ENCODE assay signal across 8 mouse cellular contexts in the genomic region with DNA sequence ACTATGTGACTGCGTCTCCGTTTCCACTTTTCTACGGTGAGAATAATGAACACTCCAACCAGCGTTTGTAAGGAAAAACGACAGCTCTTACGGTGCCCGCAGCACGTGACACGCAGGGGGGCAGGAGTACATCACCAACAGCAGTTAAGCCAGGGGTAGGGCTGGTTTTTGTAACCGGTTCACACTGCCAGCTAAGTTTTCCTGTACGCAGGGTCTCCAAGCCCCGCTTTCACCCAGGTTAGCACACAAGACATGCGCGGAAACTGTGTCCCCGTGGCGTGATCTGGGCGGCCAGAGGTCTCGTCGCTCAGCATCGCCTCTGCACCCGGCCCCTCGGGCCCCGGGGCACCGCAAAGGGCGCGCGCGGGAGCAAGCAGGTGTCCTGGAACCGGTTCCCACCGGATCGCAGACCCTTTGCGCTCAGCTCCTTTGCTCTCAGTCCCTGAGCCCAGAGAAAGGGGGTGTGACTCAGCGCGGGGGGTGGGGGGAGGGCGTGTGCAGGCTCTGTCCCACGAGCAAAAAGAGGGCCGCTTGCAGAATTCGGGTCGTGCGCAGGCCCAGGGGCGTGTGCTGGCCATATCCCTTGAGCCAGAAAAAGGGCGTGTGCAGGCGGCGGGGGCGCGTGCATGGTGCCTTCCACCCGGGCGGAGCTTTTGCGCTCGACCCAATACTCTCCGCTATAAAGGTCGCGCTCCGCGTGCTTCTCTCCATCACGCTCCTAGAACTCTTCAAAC. TPM values are rescaled to one million over a fixed set of nuclear protein-coding genes. Genes with fewer than 3 reads are reported as not detected.
A peak's percentile ranks its signal among the peaks of the same experiment; 100 is the strongest.
DNase-seq lines count a peak whose midpoint lies in the region; ATAC-seq and TF ChIP-seq lines count a peak whose summit lies in the region.

A gene (plus strand): TSS at position 590 of the 734 bp plus-strand sequence.

- peak; percentile 42 for DNase-seq in CD4-positive helper T cell, adult 2 months (ENCODE audit: low read depth, low spot score)
- DNase-seq in adrenal gland, postnatal 25 days: peak; percentile 79
- DNase-seq in embryonic facial prominence, embryonic 14.5 days (ENCODE audit: low spot score): peak; percentile 58
- DNase-seq in heart, adult 9 months (ENCODE audit: low spot score in 2 of 2): peak; percentile 66 to 72
- DNase-seq in kidney, adult 9 months: peak; percentile 76
- DNase-seq in liver, adult 2 months (ENCODE audit: extremely low read depth, low read depth, low spot score): peak; percentile 14

- H3K27ac ChIP-seq in embryonic facial prominence, embryonic 14.5 days (replicated peaks; ENCODE audit: low read depth, low read length): no peak within 1 kb of the TSS
- H3K27ac ChIP-seq in liver, adult 2 months (replicated peaks; ENCODE audit: insufficient read depth, low read depth, low read length): peak within 1 kb of the TSS; percentile 62
- H3K27ac ChIP-seq in testis, adult 2 months (ENCODE audit: control insufficient read depth, insufficient read depth, low read depth, low read length): peak within 1 kb of the TSS; percentile 99

- peak within 1 kb of the TSS; percentile 47 for H3K4me3 ChIP-seq in embryonic facial prominence, embryonic 14.5 days (ENCODE audit: low read depth, low read length)
- H3K4me3 ChIP-seq in liver, adult 2 months (ENCODE audit: insufficient read depth, low read depth, low read length): peak within 1 kb of the TSS; percentile 61
- H3K4me3 ChIP-seq in testis, adult 2 months (ENCODE audit: control insufficient read depth, low read depth, low read length): peak within 1 kb of the TSS; percentile 90

- ATAC-seq in embryonic facial prominence, embryonic 14.5 days (ENCODE audit: low read depth): peak; percentile 81
- peak; percentile 32; the same call in 1 of the 2 replicates for ATAC-seq in monocyte, adult 5-6 weeks (replicated peaks; ENCODE audit: insufficient number of reproducible peaks, low FRiP score, low TSS enrichment, poor library complexity, severe bottlenecking)

- H3K9me3 ChIP-seq in embryonic facial prominence, embryonic 14.5 days (ENCODE audit: control insufficient read depth, low read length): no peaks in the 10 kb centered on the region

- H3K4me1 ChIP-seq in embryonic facial prominence, embryonic 14.5 days (ENCODE audit: control insufficient read depth, insufficient read depth, low read length): no peaks in the 10 kb centered on the region; the same call in 1 of the 2 replicates
- H3K4me1 ChIP-seq in liver, adult 2 months (ENCODE audit: control insufficient read depth, insufficient read depth, low read length): peaks cover 12% of the 10 kb centered on the region
- H3K4me1 ChIP-seq in testis, adult 2 months (ENCODE audit: control insufficient read depth, insufficient read depth, low read length): peaks cover 17% of the 10 kb centered on the region

- H3K4me2 ChIP-seq in embryonic facial prominence, embryonic 14.5 days (ENCODE audit: low read depth, low read length): peak within 1 kb of the TSS; percentile 91

- TF ChIP-seq POLR2A in liver, adult 2 months (IDR thresholded peaks at IDR 0.05; ENCODE audit: extremely low read depth, insufficient read depth, low read length): no peak
- TF ChIP-seq POLR2A in testis, adult 2 months (IDR thresholded peaks at IDR 0.05; ENCODE audit: control insufficient read depth, low read depth, low read length): 0 out of 2 replicates have a peak, but pooled peaks have one; percentile 87

- no peaks in the 10 kb centered on the region for H3K36me3 ChIP-seq in embryonic facial prominence, embryonic 14.5 days (ENCODE audit: control insufficient read depth, insufficient read depth, low read length)
- H3K36me3 ChIP-seq in liver, adult 2 months (ENCODE audit: control insufficient read depth, insufficient read depth, low read length): no peaks in the 10 kb centered on the region
- no peaks in the 10 kb centered on the region for H3K36me3 ChIP-seq in testis, adult 2 months (ENCODE audit: control insufficient read depth, insufficient read depth, low read length)

- TF ChIP-seq CTCF in liver, adult 2 months (IDR thresholded peaks at IDR 0.05; ENCODE audit: low read depth, low read length): no peak
- no peak for TF ChIP-seq CTCF in testis, adult 2 months (IDR thresholded peaks at IDR 0.05; ENCODE audit: control insufficient read depth, insufficient read depth, insufficient replicate concordance, low read depth, low read length)

- 3% methylated on average over 25 of the region's 56 CpGs for WGBS in embryonic facial prominence, embryonic 14.5 days
- under 1% methylated on average over 56 of the region's 56 CpGs for WGBS in liver, adult 2 months

- H3K27me3 ChIP-seq in embryonic facial prominence, embryonic 14.5 days (replicated peaks; ENCODE audit: control insufficient read depth, insufficient read depth, low read length): peaks cover 64% of the 10 kb centered on the region
- H3K27me3 ChIP-seq in liver, adult 2 months (ENCODE audit: control insufficient read depth, insufficient read depth, low read length): no peaks in the 10 kb centered on the region
- no peaks in the 10 kb centered on the region for H3K27me3 ChIP-seq in testis, adult 2 months (ENCODE audit: control insufficient read depth, insufficient read depth, low read length)

- peak within 1 kb of the TSS; percentile 41; the same call in 1 of the 2 replicates for H3K9ac ChIP-seq in embryonic facial prominence, embryonic 14.5 days (ENCODE audit: low read depth, low read length)
- H3K9ac ChIP-seq in liver, adult 2 months (ENCODE audit: low read depth, low read length): peak within 1 kb of the TSS; percentile 77

- no peaks in the 10 kb centered on the region for H3K79me2 ChIP-seq in liver, adult 2 months (ENCODE audit: control insufficient read depth, insufficient read depth, low read length)

RNA-seq across cellular contexts. Expression of the gene that starts here (rescaled TPM):
- 81.5 and 159 TPM in 2 replicates for total RNA-seq in adrenal gland, postnatal 25 days (2021)
- polyA plus RNA-seq in embryonic facial prominence, embryonic 14.5 days (2014; fragmentation: Nextera tagmentation; extraction: Ambion mirVana): 57.5 and 60.3 TPM in 2 replicates
- total RNA-seq in liver, adult 2 months (2014; rRNA removed): 120 and 122 TPM in 2 replicates
- polyA plus RNA-seq in liver, adult 2 months (2012; rRNA removed): 9.4 and 162 TPM in 2 replicates
- total RNA-seq in monocyte, adult 5-6 weeks (2017): 3.1 TPM in 1 of 3 replicates, not detected in the others
- polyA plus RNA-seq in testis, adult 2 months (2012; rRNA removed): 232 and 277 TPM in 2 replicates

Comparison
In these comparisons a context has a peak if more than half of its experiments do, and no peak if none do; other contexts are left out.
1. RNA of the gene that starts here (total RNA-seq): 120 to 122 TPM in liver, adult 2 months and 81.5 to 159 TPM in adrenal gland, postnatal 25 days; 3.1 TPM in monocyte, adult 5-6 weeks; every median in the first group is over 10 times any median in the second.
2. DNase-seq: peak in every context shown above with its lines; median percentile 79 in adrenal gland, postnatal 25 days; 76 in kidney, adult 9 months; 69 in heart, adult 9 months; 58 in embryonic facial prominence, embryonic 14.5 days; 42 in CD4-positive helper T cell, adult 2 months; 14 in liver, adult 2 months.
3. Peak in every context shown above with its lines, with median percentiles within 50 percentile points of each other: H3K4me3 ChIP-seq.